Mouse (Mus musculus): ENCODE measurements around the gene Plcd3.

- TF ChIP-seq CTCF (IDR thresholded peaks at IDR 0.05; ENCODE audit: extremely low read depth, insufficient read depth, insufficient read length, insufficient replicate concordance) (no peak), POLR2A (IDR thresholded peaks at IDR 0.05; ENCODE audit: low read depth, low read length) (no peak)
Observed at GRCm38 (mm10) chr11:103068884-103069283, 32.6 kb downstream of the Plcd3 start.
